Mouse (Mus musculus) neural tube, embryonic 14.5 days (tissue): ENCODE measurements at regions not wholly inside any gene's neighbourhood (a gene's known extent, or its start where the extent isn't known, plus 50 kb on each side); places are given as distances from the start of the nearest gene placed in this dataset.

Source experiments
- ATAC-seq: fragments of 200-750 bp; cut with Nextera tagmentation; 2 replicates; pipeline ENCODE4 v1.8.0; 2017; ENCODE audit warnings: low read depth, mild to moderate bottlenecking, moderate TSS enrichment, moderate library complexity
- H3K27ac ChIP-seq: fragments of 300-500 bp; sonication (generic); 2 replicates; pipeline ENCODE4 v1.5.1; 2014; ENCODE audit warnings: low read depth, mild to moderate bottlenecking, control low read depth, low read length, moderate library complexity, mixed read lengths
- H3K27me3 ChIP-seq: fragments of 300-500 bp; sonication (generic); 2 replicates; pipeline ENCODE4 v1.6.1; 2014; ENCODE audit warnings: low read length; ENCODE audit not compliant: control insufficient read depth, insufficient read depth
- H3K36me3 ChIP-seq: fragments of 300-500 bp; sonication (generic); 2 replicates; pipeline ENCODE4 v1.6.1; 2014; ENCODE audit warnings: low read length, mixed read lengths; ENCODE audit not compliant: control insufficient read depth, insufficient read depth
- H3K4me1 ChIP-seq: fragments of 300-500 bp; sonication (generic); 2 replicates; pipeline ENCODE4 v1.6.1; 2014; ENCODE audit warnings: low read length; ENCODE audit not compliant: control insufficient read depth, insufficient read depth
- H3K4me2 ChIP-seq: fragments of 300-500 bp; sonication (generic); 2 replicates; pipeline ENCODE4 v1.6.1; 2014; ENCODE audit warnings: mild to moderate bottlenecking, low read depth, low read length, control low read depth
- H3K4me3 ChIP-seq: fragments of 300-500 bp; sonication (generic); 2 replicates; pipeline ENCODE4 v1.5.1; 2014; ENCODE audit warnings: low read depth, low read length, control low read depth, mixed read lengths
- H3K9ac ChIP-seq: fragments of 300-500 bp; sonication (generic); replicated peaks from 2 replicates; pipeline ENCODE4 v1.6.1; 2014; ENCODE audit warnings: low read depth, mild to moderate bottlenecking, control low read depth, low read length, mixed read lengths
- H3K9me3 ChIP-seq: fragments of 300-500 bp; sonication (generic); 2 replicates; pipeline ENCODE4 v1.6.1; 2016; ENCODE audit warnings: low read length; ENCODE audit not compliant: control insufficient read depth
- WGBS: fragments of 180-500 bp; shearing (Covaris S2); extraction: QIAGEN DNeasy Blood & Tissue Kit; methylation state at CpG from one replicate; pipeline ENCODE4 v1.1.7; 2014; 5-methylcytosine and 5-hydroxymethylcytosine counted together

- Histone ChIP-seq H3K4me2 (no peak overlapping the region), H3K9ac (no peak overlapping the region), H3K27me3 (no peaks in the 10 kb centered on the region), H3K4me3 (no peak overlapping the region), H3K36me3 (no peaks in the 10 kb centered on the region), H3K27ac (no peak overlapping the region), H3K4me1 (no peaks in the 10 kb centered on the region), H3K9me3 (no peaks in the 10 kb centered on the region)
- ATAC-seq: no peak
- WGBS: 81% methylated on average over 3 of the region's 3 CpGs
Observed at GRCm38 (mm10) chr3:118418981-118419380, 142.9 kb upstream of the Dpyd start.

GRCm38 (mm10) chr3:118421701-118422100, 140.2 kb upstream of the Dpyd start:
- Histone ChIP-seq H3K9me3 (no peaks in the 10 kb centered on the region), H3K36me3 (no peaks in the 10 kb centered on the region), H3K4me3 (no peak overlapping the region), H3K4me1 (no peaks in the 10 kb centered on the region), H3K9ac (no peak overlapping the region), H3K27ac (no peak overlapping the region), H3K4me2 (no peak overlapping the region), H3K27me3 (no peaks in the 10 kb centered on the region)
- WGBS: 42% methylated on average over 3 of the region's 3 CpGs
- no peak for ATAC-seq

- Histone ChIP-seq H3K4me2 (peak overlapping the region; percentile 59), H3K27ac (no peak overlapping the region), H3K4me1 (no peaks in the 10 kb centered on the region), H3K4me3 (peak overlapping the region; percentile 25), H3K27me3 (no peaks in the 10 kb centered on the region), H3K9me3 (no peaks in the 10 kb centered on the region), H3K36me3 (no peaks in the 10 kb centered on the region), H3K9ac (0 out of 2 replicates have a peak overlapping the region, but pooled peaks have one; percentile 29)
- ATAC-seq: peak; percentile 61
- 3% methylated on average over 19 of the region's 19 CpGs for WGBS
Observed at GRCm38 (mm10) chr3:118425748-118426147, 136.2 kb upstream of the Dpyd start.

GRCm38 (mm10) chr3:118428523-118428922, 133.4 kb upstream of the Dpyd start:
- ATAC-seq: no peak
- Histone ChIP-seq H3K4me3 (no peak overlapping the region), H3K9ac (no peak overlapping the region), H3K27me3 (no peaks in the 10 kb centered on the region; the same call in 1 of the 2 replicates), H3K36me3 (no peaks in the 10 kb centered on the region), H3K27ac (no peak overlapping the region), H3K4me2 (no peak overlapping the region), H3K4me1 (no peaks in the 10 kb centered on the region), H3K9me3 (no peaks in the 10 kb centered on the region)
- WGBS: 2% methylated on average over 5 of the region's 5 CpGs

GRCm38 (mm10) chr3:118429825-118430630, 131.9 kb upstream of the Dpyd start:
- 5% methylated on average over 29 of the region's 29 CpGs for WGBS
- H3K36me3 ChIP-seq: no peaks in the 10 kb centered on the region
- peak overlapping the region; percentile 84 for H3K4me2 ChIP-seq
- peaks cover 4% of the 10 kb centered on the region; the same call in 1 of the 2 replicates for H3K4me1 ChIP-seq
- no peaks in the 10 kb centered on the region; the same call in 1 of the 2 replicates for H3K27me3 ChIP-seq
- peak overlapping the region; percentile 84 for H3K27ac ChIP-seq
- H3K9me3 ChIP-seq: no peaks in the 10 kb centered on the region
- peak; percentile 73 for ATAC-seq
- peak overlapping the region; percentile 37 for H3K9ac ChIP-seq
- H3K4me3 ChIP-seq: peak overlapping the region; percentile 34

- H3K4me2 ChIP-seq: peak overlapping the region; percentile 84
- ATAC-seq: peak; percentile 45
- H3K27me3 ChIP-seq: no peaks in the 10 kb centered on the region; the same call in 1 of the 2 replicates
- under 1% methylated on average over 7 of the region's 7 CpGs for WGBS
- H3K9me3 ChIP-seq: no peaks in the 10 kb centered on the region
- peak overlapping the region; percentile 37 for H3K9ac ChIP-seq
- peak overlapping the region; percentile 34 for H3K4me3 ChIP-seq
- H3K27ac ChIP-seq: peak overlapping the region; percentile 84
- H3K4me1 ChIP-seq: peaks cover 4% of the 10 kb centered on the region; the same call in 1 of the 2 replicates
- H3K36me3 ChIP-seq: no peaks in the 10 kb centered on the region
Observed at GRCm38 (mm10) chr3:118430631-118430906, 131.4 kb upstream of the Dpyd start.

- Histone ChIP-seq H3K27ac (peak overlapping the region; percentile 84), H3K9me3 (no peaks in the 10 kb centered on the region), H3K4me2 (peak overlapping the region; percentile 84), H3K4me1 (peaks cover 4% of the 10 kb centered on the region; the same call in 1 of the 2 replicates), H3K9ac (peak overlapping the region; percentile 37), H3K4me3 (peak overlapping the region; percentile 34), H3K27me3 (no peaks in the 10 kb centered on the region; the same call in 1 of the 2 replicates), H3K36me3 (no peaks in the 10 kb centered on the region)
- ATAC-seq: peak; percentile 65; the same call in 1 of the 2 replicates
- WGBS: 1% methylated on average over 22 of the region's 22 CpGs
Observed at GRCm38 (mm10) chr3:118431031-118431723, 130.8 kb upstream of the Dpyd start.

GRCm38 (mm10) chr3:118433441-118434021, 128.4 kb upstream of the Dpyd start:
- peak; percentile 28; the same call in 1 of the 2 replicates for ATAC-seq

More at GRCm38 (mm10) chr3:118433441-118434021, 128.4 kb upstream of the Dpyd start:
- H3K27ac ChIP-seq: peak overlapping the region; percentile 76
- H3K4me2 ChIP-seq: peak overlapping the region; percentile 84
- no peaks in the 10 kb centered on the region for H3K36me3 ChIP-seq
- H3K27me3 ChIP-seq: no peaks in the 10 kb centered on the region; the same call in 1 of the 2 replicates
- WGBS: under 1% methylated on average over 31 of the region's 31 CpGs
- H3K9me3 ChIP-seq: no peaks in the 10 kb centered on the region
- peaks cover 4% of the 10 kb centered on the region; the same call in 1 of the 2 replicates for H3K4me1 ChIP-seq
- peak overlapping the region; percentile 34 for H3K4me3 ChIP-seq
- H3K9ac ChIP-seq: peak overlapping the region; percentile 37
